Mouse (Mus musculus): ENCODE measurements around the gene Rimklb. TPM values are rescaled to one million over a fixed set of nuclear protein-coding genes. Genes with fewer than 3 reads are reported as not detected.
"Not testable (repeated sequence)": the region's sequence is repeated elsewhere in the genome, so short reads cannot be mapped to it uniquely, and the experiment has no call there.

Gene Rimklb
- polyA plus RNA-seq (2012; ENCODE audit: insufficient read depth, low replicate concordance), result not detected in 2 replicates

- H3K27me3 ChIP-seq (replicated peaks), result peaks cover 61% of the 10 kb centered on the region
- TF ChIP-seq FLI1 (IDR thresholded peaks at IDR 0.05; ENCODE audit: low read length) (no peak), GATA1 (IDR thresholded peaks at IDR 0.05; ENCODE audit: borderline replicate concordance, low read length) (no peak)
These were observed at the start of gene Rimklb for GRCm38 (mm10) chr6:122498661-122499060. TSS of gene Rimklb (minus strand) at chr6:122498761.

GRCm38 (mm10) chr6:122545948-122546347 lies 47.4 kb upstream of the Rimklb start:
- no peaks in the 10 kb centered on the region for H3K36me3 ChIP-seq (replicated peaks; ENCODE audit: low read length)
- H3K4me3 ChIP-seq (replicated peaks), result no peak overlapping the region
- no peaks in the 10 kb centered on the region for H3K4me1 ChIP-seq
- no peaks in the 10 kb centered on the region for H3K27me3 ChIP-seq (replicated peaks)
- TF ChIP-seq GATA1 (IDR thresholded peaks at IDR 0.05; ENCODE audit: borderline replicate concordance, low read length) (no peak), FLI1 (IDR thresholded peaks at IDR 0.05; ENCODE audit: low read length) (no peak)
- H3K9me3 ChIP-seq, result no peaks in the 10 kb centered on the region

More at GRCm38 (mm10) chr6:122498661-122499060, at the start of gene Rimklb:
- no peaks in the 10 kb centered on the region for H3K9me3 ChIP-seq
- no peaks in the 10 kb centered on the region for H3K4me1 ChIP-seq
- no peak within 1 kb of the TSS for H3K4me3 ChIP-seq (replicated peaks)
- no peaks in the 10 kb centered on the region for H3K36me3 ChIP-seq (replicated peaks; ENCODE audit: low read length)

GRCm38 (mm10) chr6:122545289-122545882 lies 46.8 kb upstream of the Rimklb start:
- no peaks in the 10 kb centered on the region for H3K27me3 ChIP-seq (replicated peaks)
- H3K4me1 ChIP-seq, result no peaks in the 10 kb centered on the region
- no peaks in the 10 kb centered on the region for H3K36me3 ChIP-seq (replicated peaks; ENCODE audit: low read length)
- no peak for TF ChIP-seq FLI1 (IDR thresholded peaks at IDR 0.05; ENCODE audit: low read length)
- TF ChIP-seq GATA1 (IDR thresholded peaks at IDR 0.05; ENCODE audit: borderline replicate concordance, low read length), result no peak
- no peaks in the 10 kb centered on the region for H3K9me3 ChIP-seq
- no peak overlapping the region for H3K4me3 ChIP-seq (replicated peaks)

GRCm38 (mm10) chr6:122544672-122545071 lies 46.1 kb upstream of the Rimklb start:
- H3K27me3 ChIP-seq (replicated peaks), result no peaks in the 10 kb centered on the region
- TF ChIP-seq GATA1 (IDR thresholded peaks at IDR 0.05; ENCODE audit: borderline replicate concordance, low read length) (no peak), FLI1 (IDR thresholded peaks at IDR 0.05; ENCODE audit: low read length) (no peak)
- H3K36me3 ChIP-seq (replicated peaks; ENCODE audit: low read length), result no peaks in the 10 kb centered on the region
- no peak overlapping the region for H3K4me3 ChIP-seq (replicated peaks)
- H3K4me1 ChIP-seq, result no peaks in the 10 kb centered on the region
- H3K9me3 ChIP-seq, result no peaks in the 10 kb centered on the region

- no peaks in the 10 kb centered on the region for H3K27me3 ChIP-seq (replicated peaks)
- no peaks in the 10 kb centered on the region for H3K4me1 ChIP-seq
- TF ChIP-seq GATA1 (IDR thresholded peaks at IDR 0.05; ENCODE audit: borderline replicate concordance, low read length) (no peak), FLI1 (IDR thresholded peaks at IDR 0.05; ENCODE audit: low read length) (no peak)
These were observed 45.0 kb upstream of the Rimklb start for GRCm38 (mm10) chr6:122543574-122543973.

GRCm38 (mm10) chr6:122542459-122542858 lies 43.9 kb upstream of the Rimklb start:
- not testable (repeated sequence) for H3K36me3 ChIP-seq (replicated peaks; ENCODE audit: low read length); H3K9me3 ChIP-seq; H3K4me3 ChIP-seq (replicated peaks); H3K27me3 ChIP-seq (replicated peaks); H3K4me1 ChIP-seq

More at GRCm38 (mm10) chr6:122543574-122543973, 45.0 kb upstream of the Rimklb start:
- no peak overlapping the region for H3K4me3 ChIP-seq (replicated peaks)
- H3K9me3 ChIP-seq, result no peaks in the 10 kb centered on the region
- H3K36me3 ChIP-seq (replicated peaks; ENCODE audit: low read length), result no peaks in the 10 kb centered on the region

GRCm38 (mm10) chr6:122539564-122539963 lies 41.0 kb upstream of the Rimklb start:
- Histone ChIP-seq H3K27me3 (replicated peaks) (no peaks in the 10 kb centered on the region), H3K36me3 (replicated peaks; ENCODE audit: low read length) (no peaks in the 10 kb centered on the region)

GRCm38 (mm10) chr6:122534032-122534431 lies 35.5 kb upstream of the Rimklb start:
- TF ChIP-seq GATA1 (IDR thresholded peaks at IDR 0.05; ENCODE audit: borderline replicate concordance, low read length) (no peak), FLI1 (IDR thresholded peaks at IDR 0.05; ENCODE audit: low read length) (no peak)
- no peaks in the 10 kb centered on the region for H3K36me3 ChIP-seq (replicated peaks; ENCODE audit: low read length)
- H3K4me1 ChIP-seq, result peaks cover 5% of the 10 kb centered on the region
- no peak overlapping the region for H3K4me3 ChIP-seq (replicated peaks)
- H3K9me3 ChIP-seq, result 0 out of 2 replicates have a peak, but pooled peaks cover 3% of the 10 kb centered on the region
- H3K27me3 ChIP-seq (replicated peaks), result peaks cover 2% of the 10 kb centered on the region

More at GRCm38 (mm10) chr6:122539564-122539963, 41.0 kb upstream of the Rimklb start:
- TF ChIP-seq FLI1 (IDR thresholded peaks at IDR 0.05; ENCODE audit: low read length), result no peak
- no peak for TF ChIP-seq GATA1 (IDR thresholded peaks at IDR 0.05; ENCODE audit: borderline replicate concordance, low read length)
- no peak overlapping the region for H3K4me3 ChIP-seq (replicated peaks)
- no peaks in the 10 kb centered on the region for H3K4me1 ChIP-seq
- H3K9me3 ChIP-seq, result 0 out of 2 replicates have a peak, but pooled peaks cover 3% of the 10 kb centered on the region

- Histone ChIP-seq H3K4me3 (replicated peaks) (peak overlapping the region; percentile 38), H3K9me3 (no peaks in the 10 kb centered on the region), H3K36me3 (replicated peaks; ENCODE audit: low read length) (no peaks in the 10 kb centered on the region), H3K27me3 (replicated peaks) (peaks cover 5% of the 10 kb centered on the region), H3K4me1 (peaks cover 5% of the 10 kb centered on the region)
- TF ChIP-seq GATA1 (IDR thresholded peaks at IDR 0.05; ENCODE audit: borderline replicate concordance, low read length) (no peak), FLI1 (IDR thresholded peaks at IDR 0.05; ENCODE audit: low read length) (no peak)
These were observed 34.3 kb upstream of the Rimklb start for GRCm38 (mm10) chr6:122532883-122533302.

GRCm38 (mm10) chr6:122531466-122532174 lies 33.1 kb upstream of the Rimklb start:
- Histone ChIP-seq H3K4me3 (replicated peaks) (no peak overlapping the region), H3K9me3 (no peaks in the 10 kb centered on the region), H3K4me1 (peaks cover 5% of the 10 kb centered on the region), H3K27me3 (replicated peaks) (peaks cover 9% of the 10 kb centered on the region), H3K36me3 (replicated peaks; ENCODE audit: low read length) (no peaks in the 10 kb centered on the region)
- TF ChIP-seq GATA1 (IDR thresholded peaks at IDR 0.05; ENCODE audit: borderline replicate concordance, low read length), result no peak
- TF ChIP-seq FLI1 (IDR thresholded peaks at IDR 0.05; ENCODE audit: low read length), result no peak
